Mouse (Mus musculus): ENCODE measurements around the gene D630003M21Rik. TPM values are rescaled to one million over a fixed set of nuclear protein-coding genes. Genes with fewer than 3 reads are reported as not detected.

Gene D630003M21Rik
- polyA plus RNA-seq, 1 experiment = 3.1 TPM

DNA sequence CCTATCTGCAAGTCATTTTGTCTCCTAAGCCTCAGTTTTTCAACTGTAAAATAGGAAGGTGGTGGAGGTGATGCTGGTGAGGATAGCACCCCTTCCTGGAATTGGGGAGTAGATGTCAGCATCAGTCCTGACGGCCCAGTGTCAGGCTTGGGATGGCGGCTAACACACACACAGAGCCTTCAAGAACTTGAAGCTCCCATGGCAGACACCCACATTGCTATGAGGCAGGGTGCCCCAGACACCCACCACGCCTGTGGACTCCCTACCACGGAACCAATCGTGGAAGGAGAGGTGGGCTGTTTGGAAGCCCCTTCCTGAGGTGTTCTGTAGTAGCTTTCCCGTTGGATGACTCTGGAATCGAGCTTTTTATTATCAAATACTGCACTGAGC, 476 bp upstream of the D630003M21Rik start:
- no peak for DNase-seq
- Histone ChIP-seq H3K4me1 (replicated peaks; ENCODE audit: control insufficient read depth, insufficient read depth, low read length) (no peaks in the 10 kb centered on the region), H3K36me3 (ENCODE audit: control insufficient read depth, insufficient read depth, low read length) (no peaks in the 10 kb centered on the region), H3K27me3 (ENCODE audit: control insufficient read depth, insufficient read depth, low read length) (no peaks in the 10 kb centered on the region; the same call in 1 of the 2 replicates), H3K27ac (ENCODE audit: control insufficient read depth, insufficient read depth, low read length) (no peak overlapping the region), H3K4me3 (ENCODE audit: control insufficient read depth, insufficient read depth, low read length) (no peak overlapping the region)
- TF ChIP-seq CTCF (IDR thresholded peaks at IDR 0.05; ENCODE audit: borderline replicate concordance, control insufficient read depth, extremely low read depth, insufficient read depth, low read length, poor library complexity) = no peak
- TF ChIP-seq POLR2A (IDR thresholded peaks at IDR 0.05; ENCODE audit: control insufficient read depth, extremely low read depth, insufficient read depth, low read length, poor library complexity) = no peak
- 40% methylated on average over 7 of the region's 7 CpGs for WGBS

DNA sequence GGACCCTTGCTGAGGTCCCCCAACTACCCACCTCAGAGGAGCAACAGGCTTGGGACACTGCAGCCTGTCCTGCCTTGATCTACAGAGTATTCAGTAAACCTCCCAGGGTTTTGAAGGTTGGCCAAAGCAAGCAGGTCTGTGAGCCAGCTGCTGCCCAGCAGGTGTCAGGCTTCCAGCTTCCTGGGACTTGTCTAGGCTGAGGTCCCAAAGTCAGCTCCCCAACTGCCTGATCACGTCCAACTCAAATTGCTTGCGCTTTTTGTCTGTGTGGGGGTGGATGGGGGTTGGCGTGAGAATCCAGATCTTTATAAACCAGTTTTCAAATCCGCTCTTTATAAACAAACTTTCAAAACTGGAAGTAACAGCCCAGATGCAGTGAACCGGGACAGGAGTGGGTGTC, 3.7 kb downstream of the D630003M21Rik start:
- Histone ChIP-seq H3K36me3 (ENCODE audit: control insufficient read depth, insufficient read depth, low read length) (no peaks in the 10 kb centered on the region), H3K4me1 (replicated peaks; ENCODE audit: control insufficient read depth, insufficient read depth, low read length) (no peaks in the 10 kb centered on the region), H3K27me3 (ENCODE audit: control insufficient read depth, insufficient read depth, low read length) (no peaks in the 10 kb centered on the region; the same call in 1 of the 2 replicates), H3K27ac (ENCODE audit: control insufficient read depth, insufficient read depth, low read length) (no peak overlapping the region), H3K4me3 (ENCODE audit: control insufficient read depth, insufficient read depth, low read length) (no peak overlapping the region)
- WGBS = 83% methylated on average over 5 of the region's 5 CpGs
- TF ChIP-seq CTCF (IDR thresholded peaks at IDR 0.05; ENCODE audit: borderline replicate concordance, control insufficient read depth, extremely low read depth, insufficient read depth, low read length, poor library complexity) (no peak), POLR2A (IDR thresholded peaks at IDR 0.05; ENCODE audit: control insufficient read depth, extremely low read depth, insufficient read depth, low read length, poor library complexity) (no peak)
- no peak for DNase-seq

DNA sequence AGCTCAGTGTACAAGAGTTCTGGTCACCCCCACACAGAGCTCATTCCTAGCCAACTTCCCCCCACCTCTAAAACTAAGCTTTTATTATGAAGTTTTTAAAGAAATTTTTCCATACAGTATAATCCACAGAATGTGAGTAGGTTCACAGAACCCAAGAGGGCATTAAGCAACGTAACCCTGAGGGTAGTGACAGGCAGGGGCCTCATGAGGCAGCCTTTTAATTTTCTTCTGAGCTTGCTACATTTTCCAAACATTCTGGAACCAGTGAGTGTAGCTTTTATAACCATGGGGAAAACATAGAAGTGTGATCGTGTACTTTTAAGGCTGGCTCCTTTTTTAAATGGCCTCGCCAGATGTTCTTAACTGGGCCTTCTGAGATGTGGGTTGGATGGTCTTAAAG, 5.5 kb downstream of the D630003M21Rik start:
- H3K36me3 ChIP-seq (ENCODE audit: control insufficient read depth, insufficient read depth, low read length) = no peaks in the 10 kb centered on the region
- no peaks in the 10 kb centered on the region; the same call in 1 of the 2 replicates for H3K27me3 ChIP-seq (ENCODE audit: control insufficient read depth, insufficient read depth, low read length)
- no peak overlapping the region for H3K4me3 ChIP-seq (ENCODE audit: control insufficient read depth, insufficient read depth, low read length)
- no peak for DNase-seq
- WGBS = 90% methylated on average over 3 of the region's 3 CpGs
- TF ChIP-seq CTCF (IDR thresholded peaks at IDR 0.05; ENCODE audit: borderline replicate concordance, control insufficient read depth, extremely low read depth, insufficient read depth, low read length, poor library complexity) (no peak), POLR2A (IDR thresholded peaks at IDR 0.05; ENCODE audit: control insufficient read depth, extremely low read depth, insufficient read depth, low read length, poor library complexity) (no peak)
- H3K4me1 ChIP-seq (replicated peaks; ENCODE audit: control insufficient read depth, insufficient read depth, low read length) = no peaks in the 10 kb centered on the region
- no peak overlapping the region for H3K27ac ChIP-seq (ENCODE audit: control insufficient read depth, insufficient read depth, low read length)

DNA sequence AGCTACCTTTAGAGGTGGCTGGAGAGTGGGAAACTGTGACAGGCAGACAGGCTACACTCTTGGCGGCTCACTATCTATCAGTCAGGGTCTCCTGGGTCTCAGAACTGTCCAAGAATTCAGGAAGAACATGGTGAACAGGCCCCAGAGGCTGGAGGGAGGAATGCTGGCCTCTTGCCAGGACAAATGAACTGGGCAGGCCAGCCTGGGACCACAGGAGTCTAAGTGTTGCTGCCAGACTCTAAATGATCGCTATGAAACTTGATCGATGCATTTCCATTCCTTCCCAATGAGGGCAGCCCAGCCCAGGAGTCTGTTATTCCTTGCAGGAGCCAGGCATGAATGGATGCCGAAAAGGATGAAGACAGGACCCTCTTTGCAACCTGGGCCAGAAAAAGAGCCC, 6.4 kb downstream of the D630003M21Rik start:
- WGBS = 87% methylated on average over 4 of the region's 4 CpGs

GRCm38 (mm10) chr2:158221446-158222084, 7.5 kb downstream of the D630003M21Rik start:
- H3K27ac ChIP-seq (ENCODE audit: control insufficient read depth, insufficient read depth, low read length) = no peak overlapping the region
- no peak overlapping the region for H3K4me3 ChIP-seq (ENCODE audit: control insufficient read depth, insufficient read depth, low read length)
- no peaks in the 10 kb centered on the region for H3K4me1 ChIP-seq (replicated peaks; ENCODE audit: control insufficient read depth, insufficient read depth, low read length)
- no peaks in the 10 kb centered on the region for H3K27me3 ChIP-seq (ENCODE audit: control insufficient read depth, insufficient read depth, low read length)
- DNase-seq = no peak
- H3K36me3 ChIP-seq (ENCODE audit: control insufficient read depth, insufficient read depth, low read length) = no peaks in the 10 kb centered on the region
- no peak for TF ChIP-seq CTCF (IDR thresholded peaks at IDR 0.05; ENCODE audit: borderline replicate concordance, control insufficient read depth, extremely low read depth, insufficient read depth, low read length, poor library complexity)
- no peak for TF ChIP-seq POLR2A (IDR thresholded peaks at IDR 0.05; ENCODE audit: control insufficient read depth, extremely low read depth, insufficient read depth, low read length, poor library complexity)
- 64% methylated on average over 9 of the region's 9 CpGs for WGBS

More for the DNA sequence above, 6.4 kb downstream of the D630003M21Rik start:
- Histone ChIP-seq H3K36me3 (ENCODE audit: control insufficient read depth, insufficient read depth, low read length) (no peaks in the 10 kb centered on the region), H3K4me1 (replicated peaks; ENCODE audit: control insufficient read depth, insufficient read depth, low read length) (no peaks in the 10 kb centered on the region), H3K27me3 (ENCODE audit: control insufficient read depth, insufficient read depth, low read length) (no peaks in the 10 kb centered on the region), H3K4me3 (ENCODE audit: control insufficient read depth, insufficient read depth, low read length) (no peak overlapping the region), H3K27ac (ENCODE audit: control insufficient read depth, insufficient read depth, low read length) (no peak overlapping the region)
- DNase-seq = no peak
- TF ChIP-seq POLR2A (IDR thresholded peaks at IDR 0.05; ENCODE audit: control insufficient read depth, extremely low read depth, insufficient read depth, low read length, poor library complexity) = no peak
- no peak for TF ChIP-seq CTCF (IDR thresholded peaks at IDR 0.05; ENCODE audit: borderline replicate concordance, control insufficient read depth, extremely low read depth, insufficient read depth, low read length, poor library complexity)

DNA sequence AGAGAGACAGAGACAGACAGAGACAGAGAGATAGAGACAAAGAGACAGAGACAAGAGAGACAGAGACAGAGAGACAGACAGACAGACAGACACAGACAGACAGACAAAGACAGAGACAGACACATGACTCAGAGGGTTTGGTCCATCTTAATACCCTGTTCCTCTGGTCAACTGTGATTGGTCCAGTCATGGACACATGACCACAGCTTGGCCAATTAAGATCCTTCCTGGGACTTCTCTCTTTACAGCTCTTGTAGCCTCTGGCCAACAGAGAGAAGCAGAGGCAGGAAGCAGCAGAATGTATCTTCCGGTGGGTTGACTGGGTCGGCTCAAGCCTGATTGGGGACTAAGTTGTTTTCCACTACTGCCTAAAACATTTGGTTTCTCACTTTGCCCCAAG, 9.5 kb downstream of the D630003M21Rik start:
- DNase-seq = no peak
- WGBS = 67% methylated on average over 2 of the region's 2 CpGs
- Histone ChIP-seq H3K27ac (ENCODE audit: control insufficient read depth, insufficient read depth, low read length) (no peak overlapping the region), H3K4me3 (ENCODE audit: control insufficient read depth, insufficient read depth, low read length) (no peak overlapping the region), H3K36me3 (ENCODE audit: control insufficient read depth, insufficient read depth, low read length) (no peaks in the 10 kb centered on the region), H3K4me1 (replicated peaks; ENCODE audit: control insufficient read depth, insufficient read depth, low read length) (no peaks in the 10 kb centered on the region), H3K27me3 (ENCODE audit: control insufficient read depth, insufficient read depth, low read length) (no peaks in the 10 kb centered on the region)
- TF ChIP-seq POLR2A (IDR thresholded peaks at IDR 0.05; ENCODE audit: control insufficient read depth, extremely low read depth, insufficient read depth, low read length, poor library complexity) = no peak
- TF ChIP-seq CTCF (IDR thresholded peaks at IDR 0.05; ENCODE audit: borderline replicate concordance, control insufficient read depth, extremely low read depth, insufficient read depth, low read length, poor library complexity) = no peak

GRCm38 (mm10) chr2:158216510-158216909, 12.5 kb downstream of the D630003M21Rik start:
- Histone ChIP-seq H3K27me3 (ENCODE audit: control insufficient read depth, insufficient read depth, low read length) (no peaks in the 10 kb centered on the region), H3K4me3 (ENCODE audit: control insufficient read depth, insufficient read depth, low read length) (no peak overlapping the region), H3K27ac (ENCODE audit: control insufficient read depth, insufficient read depth, low read length) (no peak overlapping the region), H3K36me3 (ENCODE audit: control insufficient read depth, insufficient read depth, low read length) (no peaks in the 10 kb centered on the region), H3K4me1 (replicated peaks; ENCODE audit: control insufficient read depth, insufficient read depth, low read length) (no peaks in the 10 kb centered on the region)
- 94% methylated on average over 8 of the region's 8 CpGs for WGBS
- no peak for TF ChIP-seq CTCF (IDR thresholded peaks at IDR 0.05; ENCODE audit: borderline replicate concordance, control insufficient read depth, extremely low read depth, insufficient read depth, low read length, poor library complexity)
- no peak for TF ChIP-seq POLR2A (IDR thresholded peaks at IDR 0.05; ENCODE audit: control insufficient read depth, extremely low read depth, insufficient read depth, low read length, poor library complexity)
- no peak for DNase-seq

Measured in thymus, adult 2 months (tissue).